Mouse (Mus musculus) bone marrow macrophage, adult 2 months (primary cell): ENCODE data around the gene Tenm3.

ENCODE experiments used
- CTCF ChIP-seq: IDR thresholded peaks from 2 replicates; pipeline ENCODE4 v1.5.1; 2012; ENCODE audit warnings: low read depth, mild to moderate bottlenecking, low read length, moderate library complexity
- POLR2A ChIP-seq: IDR thresholded peaks from 2 replicates; pipeline ENCODE4 v1.6.1; 2012; ENCODE audit warnings: mild to moderate bottlenecking, low read depth, low read length, borderline replicate concordance

- TF ChIP-seq CTCF (no peak), POLR2A (no peak)
These were observed 205.6 kb downstream of the Tenm3 start for GRCm38 (mm10) chr8:48638129-48638528.
